Mouse (Mus musculus) 416B (cell line): ENCODE data around the gene Taar6.

Source experiments
- DNase-seq: peaks from one replicate; pipeline ENCODE4 v3.0.0; 2011; ENCODE audit warnings: low read depth

Taar6 gene

GRCm38 (mm10) chr10:23937613-23938012 is 47.8 kb downstream of the Taar6 start:
- DNase-seq, result no peak
